Mouse (Mus musculus) liver, embryonic 16.5 days (tissue): ENCODE measurements at regions not wholly inside any gene's neighbourhood (a gene's known extent, or its start where the extent isn't known, plus 50 kb on each side); places are given as distances from the start of the nearest gene placed in this dataset.

Source experiments
- ATAC-seq: fragments of 200-750 bp; cut with Nextera tagmentation; 2 replicates; pipeline ENCODE4 v1.8.0; 2017; ENCODE audit warnings: low read depth, mild to moderate bottlenecking, moderate number of reproducible peaks, moderate library complexity
- H3K27ac ChIP-seq: fragments of 300-500 bp; sonication (generic); 2 replicates; pipeline ENCODE4 v1.5.1; 2014; ENCODE audit warnings: mild to moderate bottlenecking, low read length
- H3K27me3 ChIP-seq: fragments of 300-500 bp; sonication (generic); 2 replicates; pipeline ENCODE4 v1.6.1; 2014; ENCODE audit warnings: low read depth, low read length, mixed read lengths; ENCODE audit not compliant: control insufficient read depth, insufficient read depth
- H3K36me3 ChIP-seq: fragments of 300-500 bp; sonication (generic); 2 replicates; pipeline ENCODE4 v1.6.1; 2014; ENCODE audit warnings: mild to moderate bottlenecking; ENCODE audit not compliant: control insufficient read depth, insufficient read depth
- H3K4me1 ChIP-seq: fragments of 300-500 bp; sonication (generic); 2 replicates; pipeline ENCODE4 v1.6.1; 2014; ENCODE audit warnings: low read depth, low read length, mixed read lengths; ENCODE audit not compliant: control insufficient read depth
- H3K4me2 ChIP-seq: fragments of 300-500 bp; sonication (generic); 2 replicates; pipeline ENCODE4 v1.6.1; 2014; ENCODE audit warnings: low read depth, low read length, mixed read lengths
- H3K4me3 ChIP-seq: fragments of 300-500 bp; sonication (generic); 2 replicates; pipeline ENCODE4 v1.5.1; 2014; ENCODE audit warnings: low read depth, mild to moderate bottlenecking, low read length
- H3K9ac ChIP-seq: fragments of 300-500 bp; sonication (generic); 2 replicates; pipeline ENCODE4 v1.6.1; 2014; ENCODE audit warnings: low read depth, low read length
- H3K9me3 ChIP-seq: fragments of 300-500 bp; sonication (generic); replicated peaks from 2 replicates; pipeline ENCODE4 v1.6.1; 2016; ENCODE audit warnings: low read length; ENCODE audit not compliant: control insufficient read depth
- WGBS: fragments of 180-500 bp; shearing (Covaris S2); extraction: QIAGEN DNeasy Blood & Tissue Kit; methylation state at CpG from one replicate; pipeline ENCODE4 v1.1.7; 2014; ENCODE audit not compliant: insufficient replicate concordance; 5-methylcytosine and 5-hydroxymethylcytosine counted together

- no peak overlapping the region for H3K4me3 ChIP-seq
- no peaks in the 10 kb centered on the region for H3K27me3 ChIP-seq
- WGBS = 71% methylated on average over 7 of the region's 7 CpGs
- no peak overlapping the region for H3K27ac ChIP-seq
- no peak overlapping the region for H3K4me2 ChIP-seq
- no peaks in the 10 kb centered on the region for H3K36me3 ChIP-seq
- H3K9me3 ChIP-seq = no peaks in the 10 kb centered on the region
- no peak for ATAC-seq
- no peak overlapping the region for H3K9ac ChIP-seq
- no peaks in the 10 kb centered on the region for H3K4me1 ChIP-seq
Measured at GRCm38 (mm10) chr16:65916831-65917230, 101.8 kb downstream of the Vgll3 start.

GRCm38 (mm10) chr16:65925986-65926385 is 110.9 kb downstream of the Vgll3 start:
- Histone ChIP-seq H3K9me3 (no peaks in the 10 kb centered on the region), H3K27ac (no peak overlapping the region), H3K4me2 (no peak overlapping the region), H3K4me1 (no peaks in the 10 kb centered on the region), H3K9ac (no peak overlapping the region), H3K27me3 (no peaks in the 10 kb centered on the region), H3K4me3 (no peak overlapping the region), H3K36me3 (no peaks in the 10 kb centered on the region)
- WGBS = 56% methylated on average over 1 of the region's 1 CpGs
- ATAC-seq = no peak

- no peak for ATAC-seq
- 60% methylated on average over 4 of the region's 4 CpGs for WGBS
Measured at GRCm38 (mm10) chr16:65963829-65964228, 148.8 kb downstream of the Vgll3 start.

GRCm38 (mm10) chr16:65964260-65964659 is 149.2 kb downstream of the Vgll3 start:
- Histone ChIP-seq H3K9me3 (no peaks in the 10 kb centered on the region), H3K4me2 (no peak overlapping the region), H3K36me3 (no peaks in the 10 kb centered on the region), H3K27me3 (no peaks in the 10 kb centered on the region), H3K9ac (no peak overlapping the region), H3K4me3 (no peak overlapping the region), H3K27ac (no peak overlapping the region), H3K4me1 (no peaks in the 10 kb centered on the region)
- WGBS = 39% methylated on average over 1 of the region's 1 CpGs
- no peak for ATAC-seq

More at GRCm38 (mm10) chr16:65963829-65964228, 148.8 kb downstream of the Vgll3 start:
- Histone ChIP-seq H3K27ac (no peak overlapping the region), H3K4me2 (no peak overlapping the region), H3K27me3 (no peaks in the 10 kb centered on the region), H3K4me3 (no peak overlapping the region), H3K9me3 (no peaks in the 10 kb centered on the region), H3K9ac (no peak overlapping the region), H3K4me1 (no peaks in the 10 kb centered on the region), H3K36me3 (no peaks in the 10 kb centered on the region)

- Histone ChIP-seq H3K4me3 (no peak overlapping the region), H3K27ac (no peak overlapping the region), H3K36me3 (no peaks in the 10 kb centered on the region), H3K9me3 (no peaks in the 10 kb centered on the region), H3K4me1 (no peaks in the 10 kb centered on the region), H3K27me3 (no peaks in the 10 kb centered on the region), H3K9ac (no peak overlapping the region), H3K4me2 (no peak overlapping the region)
- WGBS = 49% methylated on average over 4 of the region's 4 CpGs
- ATAC-seq = peak; percentile 74
Measured at GRCm38 (mm10) chr16:65977075-65977474, 162.0 kb downstream of the Vgll3 start.

- H3K4me2 ChIP-seq = no peak overlapping the region
- 39% methylated on average over 2 of the region's 2 CpGs for WGBS
- H3K9ac ChIP-seq = no peak overlapping the region
- ATAC-seq = no peak
- H3K4me1 ChIP-seq = no peaks in the 10 kb centered on the region
- H3K9me3 ChIP-seq = no peaks in the 10 kb centered on the region
- H3K27me3 ChIP-seq = no peaks in the 10 kb centered on the region
- no peaks in the 10 kb centered on the region for H3K36me3 ChIP-seq
- H3K27ac ChIP-seq = no peak overlapping the region
- H3K4me3 ChIP-seq = no peak overlapping the region
Measured at GRCm38 (mm10) chr16:65987186-65987585, 172.1 kb downstream of the Vgll3 start.

- 63% methylated on average over 1 of the region's 1 CpGs for WGBS
- H3K4me3 ChIP-seq = no peak overlapping the region
Measured at GRCm38 (mm10) chr16:65999343-65999742, 184.3 kb downstream of the Vgll3 start.

GRCm38 (mm10) chr16:66000728-66001273 is 185.7 kb downstream of the Vgll3 start:
- H3K4me2 ChIP-seq = no peak overlapping the region
- H3K4me1 ChIP-seq = no peaks in the 10 kb centered on the region
- H3K9ac ChIP-seq = no peak overlapping the region
- no peaks in the 10 kb centered on the region for H3K36me3 ChIP-seq
- H3K9me3 ChIP-seq = no peaks in the 10 kb centered on the region
- H3K4me3 ChIP-seq = no peak overlapping the region
- no peaks in the 10 kb centered on the region for H3K27me3 ChIP-seq
- no peak for ATAC-seq
- no peak overlapping the region for H3K27ac ChIP-seq
- WGBS = 54% methylated on average over 6 of the region's 6 CpGs

More at GRCm38 (mm10) chr16:65999343-65999742, 184.3 kb downstream of the Vgll3 start:
- no peaks in the 10 kb centered on the region for H3K4me1 ChIP-seq
- H3K27me3 ChIP-seq = no peaks in the 10 kb centered on the region
- no peak overlapping the region for H3K4me2 ChIP-seq
- ATAC-seq = no peak
- no peak overlapping the region for H3K27ac ChIP-seq
- no peaks in the 10 kb centered on the region for H3K9me3 ChIP-seq
- no peaks in the 10 kb centered on the region for H3K36me3 ChIP-seq
- no peak overlapping the region for H3K9ac ChIP-seq

GRCm38 (mm10) chr16:66004689-66005088 is 189.6 kb downstream of the Vgll3 start:
- Histone ChIP-seq H3K36me3 (no peaks in the 10 kb centered on the region), H3K4me2 (no peak overlapping the region), H3K9ac (no peak overlapping the region), H3K4me3 (no peak overlapping the region), H3K27ac (no peak overlapping the region), H3K9me3 (no peaks in the 10 kb centered on the region), H3K27me3 (no peaks in the 10 kb centered on the region), H3K4me1 (no peaks in the 10 kb centered on the region)
- 66% methylated on average over 9 of the region's 9 CpGs for WGBS
- ATAC-seq = no peak
